Mouse (Mus musculus): ENCODE results near the gene Smad3. TPM values are rescaled to one million over a fixed set of nuclear protein-coding genes. Genes with fewer than 3 reads are reported as not detected.

Smad3 gene
- polyA plus RNA-seq, 1 experiment from 2014 or later, result 21.2 TPM

GRCm38 (mm10) chr9:63712838-63713237 lies 45.0 kb downstream of the Smad3 start:
- H3K27ac ChIP-seq (ENCODE audit: low read depth, low read length), result 0 out of 2 replicates have a peak overlapping the region, but pooled peaks have one; percentile 10
- H3K27me3 ChIP-seq (ENCODE audit: control insufficient read depth, insufficient read depth, low read length), result no peaks in the 10 kb centered on the region
- peaks cover 58% of the 10 kb centered on the region for H3K4me1 ChIP-seq (ENCODE audit: control insufficient read depth, insufficient read depth, low read length)
- H3K9me3 ChIP-seq (ENCODE audit: control insufficient read depth, low read length), result no peaks in the 10 kb centered on the region
- 61% methylated on average over 6 of the region's 6 CpGs for WGBS
- no peak overlapping the region for H3K4me2 ChIP-seq (replicated peaks; ENCODE audit: low read depth, low read length)
- H3K36me3 ChIP-seq (ENCODE audit: control insufficient read depth, insufficient read depth, low read length), result peaks cover 10% of the 10 kb centered on the region; the same call in 1 of the 2 replicates
- ATAC-seq (ENCODE audit: low FRiP score, low TSS enrichment), result no peak
- H3K9ac ChIP-seq (ENCODE audit: low read depth, low read length), result no peak overlapping the region
- H3K4me3 ChIP-seq (ENCODE audit: low read length), result no peak overlapping the region

- Histone ChIP-seq H3K9me3 (ENCODE audit: control insufficient read depth, low read length) (no peaks in the 10 kb centered on the region), H3K4me2 (replicated peaks; ENCODE audit: low read depth, low read length) (no peak overlapping the region), H3K4me1 (ENCODE audit: control insufficient read depth, insufficient read depth, low read length) (peaks cover 50% of the 10 kb centered on the region), H3K36me3 (ENCODE audit: control insufficient read depth, insufficient read depth, low read length) (peaks cover 10% of the 10 kb centered on the region; the same call in 1 of the 2 replicates), H3K27ac (ENCODE audit: low read depth, low read length) (no peak overlapping the region), H3K27me3 (ENCODE audit: control insufficient read depth, insufficient read depth, low read length) (no peaks in the 10 kb centered on the region), H3K9ac (ENCODE audit: low read depth, low read length) (no peak overlapping the region), H3K4me3 (ENCODE audit: low read length) (no peak overlapping the region)
- no peak for ATAC-seq (ENCODE audit: low FRiP score, low TSS enrichment)
- 52% methylated on average over 13 of the region's 13 CpGs for WGBS
Measured at GRCm38 (mm10) chr9:63711580-63712230, 46.1 kb downstream of the Smad3 start.

- H3K36me3 ChIP-seq (ENCODE audit: control insufficient read depth, insufficient read depth, low read length), result peaks cover 10% of the 10 kb centered on the region; the same call in 1 of the 2 replicates
- H3K4me2 ChIP-seq (replicated peaks; ENCODE audit: low read depth, low read length), result no peak overlapping the region
- 96% methylated on average over 5 of the region's 5 CpGs for WGBS
- H3K27ac ChIP-seq (ENCODE audit: low read depth, low read length), result no peak overlapping the region
- H3K27me3 ChIP-seq (ENCODE audit: control insufficient read depth, insufficient read depth, low read length), result no peaks in the 10 kb centered on the region
- peaks cover 46% of the 10 kb centered on the region for H3K4me1 ChIP-seq (ENCODE audit: control insufficient read depth, insufficient read depth, low read length)
- no peak overlapping the region for H3K4me3 ChIP-seq (ENCODE audit: low read length)
- no peaks in the 10 kb centered on the region for H3K9me3 ChIP-seq (ENCODE audit: control insufficient read depth, low read length)
- no peak for ATAC-seq (ENCODE audit: low FRiP score, low TSS enrichment)
- H3K9ac ChIP-seq (ENCODE audit: low read depth, low read length), result no peak overlapping the region
Measured at GRCm38 (mm10) chr9:63709857-63710256, 47.9 kb downstream of the Smad3 start.

- Histone ChIP-seq H3K27ac (ENCODE audit: low read depth, low read length) (no peak overlapping the region), H3K9ac (ENCODE audit: low read depth, low read length) (no peak overlapping the region), H3K9me3 (ENCODE audit: control insufficient read depth, low read length) (no peaks in the 10 kb centered on the region), H3K36me3 (ENCODE audit: control insufficient read depth, insufficient read depth, low read length) (peaks cover 8% of the 10 kb centered on the region; the same call in 1 of the 2 replicates), H3K4me2 (replicated peaks; ENCODE audit: low read depth, low read length) (no peak overlapping the region), H3K4me1 (ENCODE audit: control insufficient read depth, insufficient read depth, low read length) (peaks cover 44% of the 10 kb centered on the region), H3K27me3 (ENCODE audit: control insufficient read depth, insufficient read depth, low read length) (no peaks in the 10 kb centered on the region), H3K4me3 (ENCODE audit: low read length) (no peak overlapping the region)
- ATAC-seq (ENCODE audit: low FRiP score, low TSS enrichment), result no peak
Measured at GRCm38 (mm10) chr9:63709266-63709665, 48.5 kb downstream of the Smad3 start.

- peaks cover 39% of the 10 kb centered on the region for H3K4me1 ChIP-seq (ENCODE audit: control insufficient read depth, insufficient read depth, low read length)
- no peak for ATAC-seq (ENCODE audit: low FRiP score, low TSS enrichment)
- 93% methylated on average over 9 of the region's 9 CpGs for WGBS
Measured at GRCm38 (mm10) chr9:63707816-63708588, 49.8 kb downstream of the Smad3 start.

GRCm38 (mm10) chr9:63706152-63706733 lies 51.6 kb downstream of the Smad3 start:
- Histone ChIP-seq H3K27ac (ENCODE audit: low read depth, low read length) (0 out of 2 replicates have a peak overlapping the region, but pooled peaks have one; percentile 47), H3K9ac (ENCODE audit: low read depth, low read length) (peak overlapping the region; percentile 31; the same call in 1 of the 2 replicates), H3K9me3 (ENCODE audit: control insufficient read depth, low read length) (no peaks in the 10 kb centered on the region), H3K4me3 (ENCODE audit: low read length) (no peak overlapping the region), H3K4me2 (replicated peaks; ENCODE audit: low read depth, low read length) (no peak overlapping the region), H3K36me3 (ENCODE audit: control insufficient read depth, insufficient read depth, low read length) (peaks cover 5% of the 10 kb centered on the region; the same call in 1 of the 2 replicates), H3K4me1 (ENCODE audit: control insufficient read depth, insufficient read depth, low read length) (peaks cover 46% of the 10 kb centered on the region), H3K27me3 (ENCODE audit: control insufficient read depth, insufficient read depth, low read length) (no peaks in the 10 kb centered on the region)
- WGBS, result 24% methylated on average over 9 of the region's 9 CpGs
- ATAC-seq (ENCODE audit: low FRiP score, low TSS enrichment), result no peak

More at GRCm38 (mm10) chr9:63707816-63708588, 49.8 kb downstream of the Smad3 start:
- no peak overlapping the region for H3K9ac ChIP-seq (ENCODE audit: low read depth, low read length)
- H3K27me3 ChIP-seq (ENCODE audit: control insufficient read depth, insufficient read depth, low read length), result no peaks in the 10 kb centered on the region
- no peak overlapping the region for H3K27ac ChIP-seq (ENCODE audit: low read depth, low read length)
- H3K9me3 ChIP-seq (ENCODE audit: control insufficient read depth, low read length), result no peaks in the 10 kb centered on the region
- H3K4me2 ChIP-seq (replicated peaks; ENCODE audit: low read depth, low read length), result no peak overlapping the region
- H3K4me3 ChIP-seq (ENCODE audit: low read length), result no peak overlapping the region
- peaks cover 8% of the 10 kb centered on the region; the same call in 1 of the 2 replicates for H3K36me3 ChIP-seq (ENCODE audit: control insufficient read depth, insufficient read depth, low read length)

GRCm38 (mm10) chr9:63704979-63705751 lies 52.6 kb downstream of the Smad3 start:
- 84% methylated on average over 6 of the region's 6 CpGs for WGBS
- H3K9ac ChIP-seq (ENCODE audit: low read depth, low read length), result no peak overlapping the region
- no peak overlapping the region for H3K4me2 ChIP-seq (replicated peaks; ENCODE audit: low read depth, low read length)
- no peaks in the 10 kb centered on the region; the same call in 1 of the 2 replicates for H3K36me3 ChIP-seq (ENCODE audit: control insufficient read depth, insufficient read depth, low read length)
- H3K27me3 ChIP-seq (ENCODE audit: control insufficient read depth, insufficient read depth, low read length), result no peaks in the 10 kb centered on the region
- H3K4me1 ChIP-seq (ENCODE audit: control insufficient read depth, insufficient read depth, low read length), result peaks cover 43% of the 10 kb centered on the region
- no peak overlapping the region for H3K4me3 ChIP-seq (ENCODE audit: low read length)
- ATAC-seq (ENCODE audit: low FRiP score, low TSS enrichment), result no peak
- H3K27ac ChIP-seq (ENCODE audit: low read depth, low read length), result no peak overlapping the region
- no peaks in the 10 kb centered on the region for H3K9me3 ChIP-seq (ENCODE audit: control insufficient read depth, low read length)

GRCm38 (mm10) chr9:63704131-63704530 lies 53.7 kb downstream of the Smad3 start:
- no peak overlapping the region for H3K27ac ChIP-seq (ENCODE audit: low read depth, low read length)
- no peak overlapping the region for H3K9ac ChIP-seq (ENCODE audit: low read depth, low read length)
- H3K27me3 ChIP-seq (ENCODE audit: control insufficient read depth, insufficient read depth, low read length), result no peaks in the 10 kb centered on the region
- no peaks in the 10 kb centered on the region for H3K9me3 ChIP-seq (ENCODE audit: control insufficient read depth, low read length)
- no peak overlapping the region for H3K4me3 ChIP-seq (ENCODE audit: low read length)
- no peak for ATAC-seq (ENCODE audit: low FRiP score, low TSS enrichment)
- no peaks in the 10 kb centered on the region; the same call in 1 of the 2 replicates for H3K36me3 ChIP-seq (ENCODE audit: control insufficient read depth, insufficient read depth, low read length)
- H3K4me1 ChIP-seq (ENCODE audit: control insufficient read depth, insufficient read depth, low read length), result peaks cover 47% of the 10 kb centered on the region
- H3K4me2 ChIP-seq (replicated peaks; ENCODE audit: low read depth, low read length), result no peak overlapping the region
- WGBS, result 72% methylated on average over 5 of the region's 5 CpGs

Measured in kidney, embryonic 14.5 days (tissue).